ENCODE assay signal across 13 mouse cellular contexts in the genomic region with DNA sequence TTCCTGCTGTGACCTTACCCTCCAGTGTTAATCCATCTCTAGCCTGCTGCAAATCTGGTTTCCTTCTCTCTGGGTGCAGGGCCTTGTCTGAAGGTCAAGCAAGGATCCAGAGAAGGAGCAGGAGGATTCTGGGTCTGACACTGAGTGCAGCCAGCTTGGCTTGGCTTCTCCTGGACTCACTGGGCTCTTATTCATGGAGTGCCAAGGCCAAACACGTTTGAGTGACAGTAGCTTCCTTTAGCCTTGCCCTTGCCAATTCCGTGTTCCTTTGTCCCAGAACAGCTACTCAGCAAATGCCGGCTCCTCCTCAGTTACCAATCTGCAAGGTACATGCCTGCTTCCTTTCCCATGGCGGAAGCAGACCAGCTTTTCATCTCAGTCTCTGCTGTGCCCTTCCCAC. TPM values are rescaled to one million over a fixed set of nuclear protein-coding genes. Genes with fewer than 3 reads are reported as not detected.
DNase-seq lines count a peak whose midpoint lies in the region; ATAC-seq lines count a peak whose summit lies in the region.
"Had no signal": no experiment of that assay in that cellular context is flagged by ENCODE, and none has a peak within 500 bp of the region (broad histone marks: within the 10 kb centered on the region; RNA-seq: fewer than 3 reads in every experiment).

No protein-coding gene starts in this region.

- H3K27me3 ChIP-seq in kidney, embryonic 16.5 days (ENCODE audit: insufficient read depth, low read length): no peaks in the 10 kb centered on the region
- H3K27me3 ChIP-seq: neural tube, embryonic 13.5 days had no signal

- peaks cover 4% of the 10 kb centered on the region; the same call in 1 of the 2 replicates for H3K4me1 ChIP-seq in kidney, embryonic 16.5 days (ENCODE audit: insufficient read depth, low read length)

- H3K9ac ChIP-seq in kidney, embryonic 16.5 days (replicated peaks; ENCODE audit: low read length): no peak overlapping the region
- H3K9ac ChIP-seq: neural tube, embryonic 13.5 days had no signal

- 64% methylated on average over 4 of the region's 4 CpGs for WGBS in kidney, embryonic 16.5 days

- H3K36me3 ChIP-seq in kidney, embryonic 16.5 days (ENCODE audit: insufficient read depth, low read length): no peaks in the 10 kb centered on the region
- H3K36me3 ChIP-seq: neural tube, embryonic 13.5 days had no signal

- DNase-seq in cerebellum, postnatal 10 days: peak; percentile 40 to 45
- DNase-seq in cerebellum, adult 11 months: no peak
- peak; percentile 78 for DNase-seq in kidney, adult 9 months
- peak; percentile 83 for DNase-seq in adrenal gland, adult 2 months
- DNase-seq in heart, postnatal 14 days: peak; percentile 12 to 45
- no peak for DNase-seq in spleen, postnatal 10 days (ENCODE audit: low spot score in 2 of 2)
- no peak for DNase-seq in thymus, postnatal 4 days

- H3K4me3 ChIP-seq in kidney, embryonic 16.5 days (ENCODE audit: low read length): no peak overlapping the region
- H3K4me3 ChIP-seq: megakaryocyte, embryonic 14.5 days; neural tube, embryonic 13.5 days had no signal

- H3K9me3 ChIP-seq in kidney, embryonic 16.5 days (ENCODE audit: low read length): no peaks in the 10 kb centered on the region
- H3K9me3 ChIP-seq: megakaryocyte, embryonic 14.5 days; neural tube, embryonic 13.5 days had no signal

- no peak for ATAC-seq in kidney, embryonic 16.5 days (ENCODE audit: low FRiP score, low TSS enrichment)

- intact Hi-C loops in heart, postnatal 14 days (cut with DNase I): no loop called here

- no peak overlapping the region for H3K4me2 ChIP-seq in kidney, embryonic 16.5 days (replicated peaks; ENCODE audit: low read depth, low read length)
- H3K4me2 ChIP-seq: neural tube, embryonic 13.5 days had no signal

- H3K27ac ChIP-seq in kidney, embryonic 16.5 days (ENCODE audit: low read length): no peak overlapping the region
- H3K27ac ChIP-seq: kidney, postnatal 0 days; neural tube, embryonic 13.5 days had no signal

RNA-seq across cellular contexts. Expression of a gene that starts 49.6 kb away (rescaled TPM):
- not detected in 2 replicates for polyA plus RNA-seq in kidney, embryonic 16.5 days (2015; fragmentation: Nextera tagmentation; extraction: Ambion mirVana)
- not detected for total RNA-seq in adrenal gland, adult 2 months (2021)
- polyA plus RNA-seq in adrenal gland, adult 2 months (2012; rRNA removed): not detected in 2 replicates
- not detected for total RNA-seq in heart, postnatal 14 days (2021)
- polyA plus RNA-seq: heart, embryonic 14.5 days; limb, embryonic 11.5 days; neural tube, embryonic 13.5 days had no signal

Comparison
In these comparisons a context has a peak if more than half of its experiments do, and no peak if none do; other contexts are left out.
1. DNase-seq: peak in cerebellum, postnatal 10 days (2 of 2), kidney, adult 9 months (single experiment), adrenal gland, adult 2 months (single experiment) and heart, postnatal 14 days (2 of 2); none in cerebellum, adult 11 months (single experiment), spleen, postnatal 10 days (0 of 2) and thymus, postnatal 4 days (single experiment).